Mouse (Mus musculus): ENCODE data around the gene Igf2r. TPM values are rescaled to one million over a fixed set of nuclear protein-coding genes. Genes with fewer than 3 reads are reported as not detected.

Gene Igf2r
- total RNA-seq, 2 experiments from 2014 or later, result 55.8 to 67.8 TPM

GRCm38 (mm10) chr17:12782861-12783847, 13.7 kb upstream of the Igf2r start:
- DNase-seq (ENCODE audit: low spot score in 2 of 2), result no peak

- DNase-seq (ENCODE audit: low spot score in 2 of 2), result no peak
Observed at GRCm38 (mm10) chr17:12781101-12781500, 11.6 kb upstream of the Igf2r start.

GRCm38 (mm10) chr17:12780125-12780524, 10.7 kb upstream of the Igf2r start:
- no peak for DNase-seq (ENCODE audit: low spot score in 2 of 2)

- DNase-seq (ENCODE audit: low spot score in 2 of 2), result no peak
Observed at GRCm38 (mm10) chr17:12779442-12779841, 10.0 kb upstream of the Igf2r start.

DNA sequence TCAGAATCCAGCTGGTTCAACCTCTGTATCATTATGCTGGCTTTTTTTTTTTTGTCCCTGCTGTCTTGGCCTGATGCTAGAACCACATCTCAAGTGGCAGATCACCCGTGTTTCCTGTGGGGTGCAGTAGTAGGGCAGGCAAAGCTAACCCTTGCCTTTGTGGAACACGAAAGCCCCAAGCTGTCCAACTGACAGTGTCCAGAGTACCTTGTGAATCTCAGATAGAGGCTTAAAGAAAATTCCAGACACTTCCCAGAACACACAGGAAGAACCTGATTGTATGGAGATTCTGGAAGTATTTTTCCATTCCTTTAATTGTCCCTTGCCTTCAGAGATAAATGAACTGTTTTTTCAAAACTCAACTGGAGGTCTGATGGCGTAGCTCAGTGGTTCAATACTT, 4.5 kb upstream of the Igf2r start:
- DNase-seq (ENCODE audit: low spot score in 2 of 2), result no peak

- no peak for DNase-seq (ENCODE audit: low spot score in 2 of 2)
Observed at GRCm38 (mm10) chr17:12770500-12770899, 1.0 kb upstream of the Igf2r start.

DNA sequence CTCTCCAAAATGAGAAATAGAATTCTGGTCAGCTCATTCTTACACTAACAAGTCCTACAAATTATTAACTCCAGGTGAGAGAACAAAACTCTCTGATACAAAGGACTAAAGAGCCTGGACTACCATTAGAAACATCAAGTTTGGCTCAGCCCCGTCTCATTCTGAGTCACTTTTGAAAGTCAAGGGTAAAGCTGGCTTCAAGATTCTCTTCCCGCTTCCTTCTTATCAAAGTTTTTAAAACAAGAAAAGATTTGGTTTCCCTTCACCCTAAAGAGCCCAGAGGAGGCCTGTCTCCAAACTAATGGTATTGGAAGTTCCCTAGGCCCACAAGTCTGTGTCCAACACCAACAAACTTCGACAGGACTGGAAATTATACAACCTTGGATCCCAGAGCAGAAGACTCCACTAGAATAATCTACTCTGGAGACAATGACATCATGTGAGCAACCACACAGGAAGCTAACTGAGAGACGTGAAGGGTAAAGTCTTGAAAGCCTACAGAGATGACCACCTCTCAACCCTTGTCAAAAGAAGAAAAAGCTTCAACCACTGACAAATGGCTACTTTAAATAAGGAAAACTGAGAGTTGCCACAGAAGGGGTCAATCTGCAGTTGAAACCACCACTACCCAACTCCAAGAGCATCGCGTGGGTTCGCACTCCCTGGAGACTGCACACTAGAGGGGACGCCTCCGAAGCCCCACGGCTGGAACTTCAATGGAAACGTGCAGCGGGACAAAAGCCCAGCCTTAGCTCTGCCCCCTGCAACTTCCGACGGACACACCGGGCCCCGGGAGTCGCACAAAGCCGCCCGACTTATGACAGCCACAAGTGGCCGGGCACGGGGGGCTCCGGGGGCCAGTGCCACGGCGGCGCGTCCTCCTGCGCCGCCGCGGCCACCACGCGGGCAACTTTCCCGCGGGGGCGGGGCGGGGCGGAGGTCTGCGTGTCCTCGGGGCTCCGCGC, 767 bp downstream of the Igf2r start:
- DNase-seq (ENCODE audit: low spot score in 2 of 2), result peak in 1 of 2 experiments; percentile 36

DNA sequence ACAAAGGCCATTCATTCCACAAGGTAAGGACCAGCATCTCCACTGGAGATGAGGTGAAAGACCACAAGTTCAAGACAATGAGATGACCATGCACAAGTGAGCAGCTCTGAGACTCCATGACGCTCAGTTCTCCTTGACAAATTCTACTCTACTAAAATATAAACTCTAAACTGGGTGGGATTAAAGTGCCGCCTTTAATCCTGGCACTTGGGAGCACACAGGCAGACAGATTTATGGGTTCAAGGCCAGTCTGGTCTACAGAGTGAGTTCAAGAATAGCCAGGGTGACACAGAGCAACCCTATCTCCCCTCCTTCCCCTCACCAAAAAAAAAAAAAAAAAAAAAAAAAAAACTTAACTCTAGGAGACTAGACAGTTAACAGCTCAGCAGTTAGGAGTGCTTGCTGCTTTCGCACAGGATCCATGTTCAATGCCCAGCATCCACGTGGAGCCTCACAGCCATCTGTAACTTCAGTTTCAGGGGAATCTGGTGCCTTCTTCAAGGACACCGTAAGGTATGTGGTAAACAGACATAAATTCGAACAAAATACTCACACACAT, 2.1 kb downstream of the Igf2r start:
- no peak for DNase-seq (ENCODE audit: low spot score in 2 of 2)

DNA sequence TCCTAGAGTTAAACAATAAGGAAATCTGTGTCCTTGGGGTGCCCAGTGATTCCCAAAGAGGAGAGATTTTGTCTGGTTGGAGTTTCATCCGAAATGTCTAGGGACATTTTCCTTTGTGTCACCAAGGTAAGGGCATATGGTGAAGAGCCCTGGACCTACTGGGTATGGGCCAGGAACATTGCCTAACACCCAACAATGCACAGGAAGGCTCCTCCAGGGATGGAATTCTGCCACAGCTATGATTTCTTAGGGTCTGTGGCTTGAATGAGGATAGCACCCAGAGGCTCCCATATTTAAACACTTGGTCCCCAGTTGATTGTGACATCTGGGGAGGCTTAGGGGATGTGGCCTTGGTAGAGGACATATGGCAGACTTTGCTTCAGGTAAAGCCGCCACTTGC, 6.1 kb downstream of the Igf2r start:
- no peak for DNase-seq (ENCODE audit: low spot score in 2 of 2)

- DNase-seq (ENCODE audit: low spot score in 2 of 2), result no peak
Observed at GRCm38 (mm10) chr17:12760355-12761146, 8.9 kb downstream of the Igf2r start.

- no peak for DNase-seq (ENCODE audit: low spot score in 2 of 2)
Observed at GRCm38 (mm10) chr17:12759646-12760074, 9.8 kb downstream of the Igf2r start.

- no peak for DNase-seq (ENCODE audit: low spot score in 2 of 2)
Observed at GRCm38 (mm10) chr17:12758701-12759455, 10.6 kb downstream of the Igf2r start.

GRCm38 (mm10) chr17:12757990-12758389, 11.5 kb downstream of the Igf2r start:
- DNase-seq (ENCODE audit: low spot score in 2 of 2), result peak; percentile 53 to 57

- DNase-seq (ENCODE audit: low spot score in 2 of 2), result no peak
Observed at GRCm38 (mm10) chr17:12757161-12757560, 12.3 kb downstream of the Igf2r start.

GRCm38 (mm10) chr17:12755951-12756350, 13.5 kb downstream of the Igf2r start:
- no peak for DNase-seq (ENCODE audit: low spot score in 2 of 2)

DNA sequence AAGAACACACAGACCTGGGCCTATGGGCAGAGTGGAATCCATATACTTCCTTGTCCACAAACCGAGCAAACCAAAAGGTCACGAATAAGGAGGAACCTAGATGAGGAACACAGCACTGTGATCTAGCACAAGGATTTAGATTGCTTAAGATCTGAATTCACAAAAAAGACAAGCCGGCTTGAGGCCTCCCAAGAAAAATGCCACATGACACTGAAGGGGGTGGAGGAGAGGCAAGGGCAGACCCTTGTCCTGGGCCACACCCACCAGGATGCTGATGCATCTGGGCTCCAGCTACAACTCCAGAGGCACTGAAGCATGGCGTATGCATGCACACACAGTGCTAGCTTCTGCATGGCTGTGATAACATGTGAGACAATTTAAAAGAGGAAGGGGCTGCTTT, 14.3 kb downstream of the Igf2r start:
- DNase-seq (ENCODE audit: low spot score in 2 of 2), result no peak

DNA sequence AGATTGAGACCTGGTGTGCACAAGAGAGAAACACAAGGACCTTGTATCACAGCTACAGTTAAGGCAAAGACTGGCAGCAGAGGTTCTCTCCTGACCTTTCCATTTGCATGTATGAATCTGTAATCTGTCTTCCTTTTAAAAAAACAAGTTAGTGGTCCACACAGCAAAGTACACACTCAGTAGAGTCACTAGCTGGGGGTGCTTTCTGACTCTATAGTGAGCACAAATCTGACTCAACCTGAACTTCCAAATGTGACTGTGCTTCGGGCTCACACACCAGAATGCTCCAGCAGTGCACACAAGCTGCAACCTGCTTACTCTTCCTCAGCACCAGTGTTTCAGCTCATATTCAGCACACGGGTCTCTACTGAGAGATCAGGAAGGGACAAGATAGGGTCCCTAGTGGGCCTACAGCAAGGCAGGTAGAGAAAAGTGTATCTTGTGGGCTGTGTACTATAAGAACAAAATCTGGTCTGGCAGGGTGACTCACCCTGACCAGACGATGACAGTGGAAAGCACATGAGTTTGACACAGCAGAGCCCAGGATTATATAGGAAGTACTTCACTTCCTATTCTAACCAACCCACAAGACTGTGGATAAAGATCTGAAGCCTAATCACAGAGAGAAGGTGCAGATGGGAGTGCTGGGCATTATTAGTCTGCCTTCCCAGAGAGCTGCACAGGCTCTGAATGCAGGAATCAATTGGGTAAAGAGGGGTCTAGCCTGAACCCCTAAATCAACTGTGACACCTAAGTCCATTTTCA, 15.0 kb downstream of the Igf2r start:
- no peak for DNase-seq (ENCODE audit: low spot score in 2 of 2)

DNA sequence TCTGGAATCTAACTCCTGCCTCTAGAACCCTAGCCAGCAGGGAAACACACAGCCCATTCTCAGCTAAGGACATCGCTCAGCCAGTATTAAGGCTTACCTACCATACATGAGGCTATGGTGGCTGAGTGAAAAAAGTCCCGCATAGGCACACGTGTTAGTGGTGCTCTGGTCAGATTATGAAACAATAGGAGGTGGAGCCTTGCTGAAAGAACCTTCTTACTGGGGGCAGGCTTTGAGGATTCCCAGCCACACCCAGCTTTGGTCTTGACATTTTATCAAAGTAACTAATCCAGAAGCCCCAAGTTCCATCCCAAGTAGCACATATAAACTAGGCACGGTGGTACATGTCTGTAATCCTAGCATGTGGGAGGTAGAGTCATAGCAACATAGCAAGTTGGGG, 16.4 kb downstream of the Igf2r start:
- no peak for DNase-seq (ENCODE audit: low spot score in 2 of 2)

- no peak for DNase-seq (ENCODE audit: low spot score in 2 of 2)
Observed at GRCm38 (mm10) chr17:12751641-12752040, 17.8 kb downstream of the Igf2r start.

All from adrenal gland, adult 18-20 months (tissue).